ENCODE assay signal across 8 mouse cellular contexts in the genomic region with DNA sequence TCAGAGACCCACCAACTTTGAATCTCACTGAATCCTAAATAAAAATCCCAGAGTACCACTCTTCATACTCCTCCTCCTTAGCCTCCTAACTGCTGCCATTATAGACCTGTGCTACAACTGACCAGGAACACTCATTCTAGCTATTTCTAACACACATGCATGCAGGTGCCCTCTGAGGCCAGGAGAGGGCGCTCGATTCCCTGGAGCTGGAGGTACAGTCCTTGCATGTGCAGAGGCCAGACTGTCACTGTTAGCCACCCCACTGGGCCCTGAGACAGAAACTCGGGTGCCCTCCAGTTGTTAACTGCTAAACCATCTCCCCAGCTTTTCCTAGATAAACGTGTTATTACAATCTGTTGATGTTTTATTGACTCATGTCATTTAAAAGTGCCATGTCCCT. TPM values are rescaled to one million over a fixed set of nuclear protein-coding genes. Genes with fewer than 3 reads are reported as not detected.
A peak's percentile ranks its signal among the peaks of the same experiment; 100 is the strongest.
DNase-seq lines count a peak whose midpoint lies in the region; ATAC-seq and TF ChIP-seq lines count a peak whose summit lies in the region.
"Had no signal": no experiment of that assay in that cellular context is flagged by ENCODE, and none has a peak within 500 bp of the region (broad histone marks: within the 10 kb centered on the region; RNA-seq: fewer than 3 reads in every experiment).

No protein-coding gene starts in this region.

- H3K9me3 ChIP-seq in G1E (replicated peaks) = no peaks in the 10 kb centered on the region
- H3K9me3 ChIP-seq: heart, embryonic 13.5 days had no signal

- no peak overlapping the region for H3K4me3 ChIP-seq in G1E (ENCODE audit: low read depth, low read length)
- no peak overlapping the region for H3K4me3 ChIP-seq in bone marrow, adult 2 months (replicated peaks; ENCODE audit: control insufficient read depth, low read depth, low read length)
- H3K4me3 ChIP-seq: heart, embryonic 13.5 days had no signal

- peaks cover 43% of the 10 kb centered on the region for H3K4me1 ChIP-seq in G1E (ENCODE audit: insufficient read depth, low read depth, low read length)
- H3K4me1 ChIP-seq in bone marrow, adult 2 months (ENCODE audit: control insufficient read depth, insufficient read depth, low read length) = no peaks in the 10 kb centered on the region; the same call in 1 of the 2 replicates

- 36% methylated on average over 4 of the region's 4 CpGs for WGBS in bone marrow, adult 2 months

- peak; percentile 76 for TF ChIP-seq CTCF in G1E (IDR thresholded peaks at IDR 0.05; ENCODE audit: low read depth, low read length)
- peak; percentile 80 for TF ChIP-seq CTCF in bone marrow, adult 2 months (IDR thresholded peaks at IDR 0.05; ENCODE audit: control insufficient read depth, insufficient read depth, low read length)

- no peak for TF ChIP-seq POLR2A in bone marrow, adult 2 months (IDR thresholded peaks at IDR 0.05; ENCODE audit: borderline replicate concordance, control insufficient read depth, low read depth, low read length)

- H3K27ac ChIP-seq in bone marrow, adult 2 months (ENCODE audit: control insufficient read depth, insufficient read depth, low read depth, low read length, poor library complexity) = no peak overlapping the region
- H3K27ac ChIP-seq: heart, embryonic 13.5 days had no signal

- ATAC-seq in G1E (ENCODE audit: extremely low read depth, insufficient number of reproducible peaks, low FRiP score, poor library complexity, severe bottlenecking) = 0 out of 2 replicates have a peak, but pooled peaks have one; percentile 18

- no peaks in the 10 kb centered on the region for H3K27me3 ChIP-seq in G1E (ENCODE audit: insufficient read depth, low read length)
- H3K27me3 ChIP-seq: heart, embryonic 13.5 days had no signal

- peak; percentile 42 for DNase-seq in layer of hippocampus, postnatal 10 days (ENCODE audit: low spot score in 2 of 2)
- DNase-seq in layer of hippocampus, adult 18-20 months (ENCODE audit: low spot score in 2 of 2) = no peak
- peak; percentile 35 for DNase-seq in G1E (ENCODE audit: low spot score)
- peak; percentile 50 for DNase-seq in lung, postnatal 10 days
- no peak for DNase-seq in right cerebral cortex, postnatal 14 days
- DNase-seq in urinary bladder, postnatal 10 days (ENCODE audit: low spot score) = no peak

- H3K36me3 ChIP-seq in G1E (replicated peaks) = peaks cover 60% of the 10 kb centered on the region

RNA-seq across cellular contexts. Expression of a gene that starts 3.4 kb away (rescaled TPM):
- 10 to 100 TPM; 18.0 to 20.8 TPM for total RNA-seq in layer of hippocampus, postnatal 10 days (2021)
- total RNA-seq in layer of hippocampus, adult 18-20 months (2021) = 10 to 100 TPM; 13.7 to 14.4 TPM
- total RNA-seq in G1E (2014; fragmentation: Nextera tagmentation) (12.6 and 13.6 TPM in 2 replicates), G1E (2017) (9.2 and 9.8 TPM in 2 replicates)
- polyA plus RNA-seq in G1E (2012) = 16.0 and 17.1 TPM in 2 replicates
- 10.4 and 12.5 TPM in 2 replicates for polyA plus RNA-seq in bone marrow, adult 2 months (2011; ENCODE audit: insufficient read depth, insufficient read length, low replicate concordance, missing spikeins)

RNA-seq across cellular contexts. Expression of a gene that starts 10.6 kb away (rescaled TPM):
- 10 to 100 TPM; 13.1 to 14.7 TPM for total RNA-seq in layer of hippocampus, postnatal 10 days (2021)
- total RNA-seq in layer of hippocampus, adult 18-20 months (2021) = 10 to 100 TPM; 15.7 to 16.8 TPM
- total RNA-seq in G1E (2014; fragmentation: Nextera tagmentation) (9.2 and 9.7 TPM in 2 replicates), G1E (2017) (5.6 and 10.8 TPM in 2 replicates)
- 3.3 and 4.5 TPM in 2 replicates for polyA plus RNA-seq in G1E (2012)
- polyA plus RNA-seq in bone marrow, adult 2 months (2011; ENCODE audit: insufficient read depth, insufficient read length, low replicate concordance, missing spikeins) = 3.0 and 5.5 TPM in 2 replicates

RNA-seq across cellular contexts. Expression of a gene that starts 56.2 kb away (rescaled TPM):
- total RNA-seq in layer of hippocampus, postnatal 10 days (2021) = 1 to 10 TPM; 5.5 to 5.9 TPM
- total RNA-seq in layer of hippocampus, adult 18-20 months (2021) = 1 to 10 TPM; 8.6 to 9.2 TPM
- total RNA-seq in G1E (2014; fragmentation: Nextera tagmentation) = 20.7 and 22.0 TPM in 2 replicates
- total RNA-seq in G1E (2017) = 2.0 and 3.0 TPM in 2 replicates
- 27.8 and 29.9 TPM in 2 replicates for polyA plus RNA-seq in G1E (2012)
- 78.6 and 222 TPM in 2 replicates for polyA plus RNA-seq in bone marrow, adult 2 months (2011; ENCODE audit: insufficient read depth, insufficient read length, low replicate concordance, missing spikeins)

Comparison
In these comparisons a context has a peak if more than half of its experiments do, and no peak if none do; other contexts are left out.
1. DNase-seq: peak in layer of hippocampus, postnatal 10 days (2 of 2), G1E (single experiment) and lung, postnatal 10 days (single experiment); none in layer of hippocampus, adult 18-20 months (0 of 2), right cerebral cortex, postnatal 14 days (single experiment) and urinary bladder, postnatal 10 days (single experiment).